Mouse (Mus musculus): ENCODE measurements around the gene Errfi1. TPM values are rescaled to one million over a fixed set of nuclear protein-coding genes. Genes with fewer than 3 reads are reported as not detected.

Gene Errfi1
- total RNA-seq, 2 experiments from 2014 or later, result 22.0 to 26.6 TPM

DNA sequence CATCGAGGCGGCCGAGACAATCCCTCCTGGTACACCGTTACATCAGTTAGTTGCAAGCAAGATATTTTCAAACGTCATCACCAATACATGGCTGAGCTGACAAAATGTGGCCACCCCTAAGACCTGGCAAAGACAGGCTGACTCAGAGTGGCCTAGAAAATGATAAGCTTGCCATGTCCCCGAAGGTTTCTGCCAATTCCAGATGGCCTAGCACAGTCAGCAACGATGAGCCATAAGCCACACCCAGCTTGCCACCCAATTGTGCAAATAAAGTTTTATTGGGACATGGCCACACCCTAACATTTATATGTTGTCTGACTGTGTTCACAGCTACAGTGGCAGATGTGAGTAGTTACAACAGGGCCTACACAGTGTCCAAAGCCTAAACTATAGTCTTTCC lies 10.5 kb upstream of the Errfi1 start:
- intact Hi-C loops (cut with DNase I), result no loop called here
- no peak for DNase-seq

DNA sequence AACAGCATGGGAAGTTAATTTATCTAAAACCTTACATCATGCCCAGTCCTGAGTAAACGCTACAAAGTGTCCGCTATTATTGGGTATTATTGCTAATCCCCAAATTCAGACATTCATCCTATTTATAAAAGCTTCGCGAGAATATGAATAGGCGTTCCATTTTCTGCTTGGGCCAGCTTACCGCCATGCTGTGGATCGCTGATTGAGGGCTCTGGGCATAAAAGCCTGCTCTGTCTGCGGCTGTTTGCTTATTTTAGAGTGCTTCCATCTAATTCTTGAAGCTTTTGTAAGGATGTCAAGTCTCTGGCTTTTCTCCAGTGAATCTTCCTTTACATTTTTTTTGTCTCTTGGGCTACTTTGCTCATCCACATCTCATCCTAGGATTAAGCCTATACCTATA lies 7.4 kb upstream of the Errfi1 start:
- intact Hi-C loops (cut with DNase I), result no loop called here
- DNase-seq, result no peak

GRCm38 (mm10) chr4:150849964-150850363 lies 3.8 kb upstream of the Errfi1 start:
- intact Hi-C loops (cut with DNase I), result loop anchor here (5.0 kb wide), 3 partner anchors 47 to 193 kb away; no protein-coding TSS in a partner anchor
- DNase-seq, result peak in 1 of 2 experiments; percentile 38

DNA sequence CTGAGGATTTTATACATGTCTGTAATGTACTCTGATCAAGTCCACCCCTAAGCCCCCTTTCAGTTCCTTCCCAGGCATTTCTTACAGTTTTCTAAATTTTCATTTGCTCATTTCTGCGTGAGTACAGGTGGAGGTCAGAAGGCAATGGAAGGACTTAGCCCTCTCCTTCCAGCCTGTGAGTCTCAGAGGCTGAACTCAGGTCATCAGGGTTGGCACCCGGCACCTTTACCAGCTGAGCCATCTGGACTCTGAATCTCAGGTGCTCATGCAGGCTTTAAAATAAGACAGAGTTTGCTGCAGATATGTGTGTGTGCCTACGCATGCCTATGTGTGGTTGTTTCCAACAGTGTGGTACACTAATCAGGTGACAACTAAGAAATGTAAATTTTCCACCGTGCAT lies 2.8 kb upstream of the Errfi1 start:
- no peak for DNase-seq
- intact Hi-C loops (cut with DNase I), result loop anchor here (5.0 kb wide), 3 partner anchors 46 to 194 kb away; no protein-coding TSS in a partner anchor

DNA sequence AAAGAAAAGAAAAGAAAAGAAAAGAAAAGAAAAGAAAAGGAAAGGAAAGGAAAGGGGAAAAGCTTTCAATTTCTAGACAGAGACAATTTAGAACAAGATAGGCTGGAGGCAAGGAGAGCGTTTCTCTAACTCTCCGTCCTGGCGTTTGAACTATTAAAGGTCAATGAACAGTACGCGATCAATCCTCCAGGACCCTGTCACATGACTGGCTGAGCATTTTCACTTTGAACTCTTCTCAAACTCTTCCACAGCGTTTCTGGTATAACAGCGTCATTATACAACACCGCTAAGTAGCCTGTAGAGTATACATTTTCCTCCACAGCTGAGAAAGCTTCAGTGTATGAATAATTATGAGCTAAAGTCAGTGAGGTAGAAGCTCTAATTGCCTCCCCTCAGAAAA lies 1.7 kb upstream of the Errfi1 start:
- intact Hi-C loops (cut with DNase I), result loop anchor here (5.0 kb wide), 3 partner anchors 45 to 195 kb away; no protein-coding TSS in a partner anchor
- no peak for DNase-seq

DNA sequence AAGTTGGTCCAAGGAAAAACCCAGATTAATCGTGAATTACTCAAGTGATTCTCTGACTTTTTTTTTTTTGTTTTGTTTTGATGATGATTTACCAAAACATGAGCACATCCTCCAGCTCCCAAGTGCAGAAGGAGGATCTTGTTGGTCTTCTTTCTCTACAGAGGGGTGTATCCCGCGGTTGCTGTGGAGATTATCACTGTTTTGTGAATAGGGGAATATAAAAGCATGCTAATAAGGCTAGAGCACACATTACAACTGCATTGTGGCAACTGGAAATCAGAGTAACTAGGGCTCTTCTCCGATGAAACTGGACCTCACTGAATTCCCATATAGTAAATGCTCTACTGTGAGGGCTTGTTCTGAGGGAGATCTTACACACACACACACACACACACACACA lies 1.2 kb upstream of the Errfi1 start:
- intact Hi-C loops (cut with DNase I), result loop anchor here (5.0 kb wide), 3 partner anchors 45 to 195 kb away; no protein-coding TSS in a partner anchor
- DNase-seq, result peak; percentile 53 to 57

DNA sequence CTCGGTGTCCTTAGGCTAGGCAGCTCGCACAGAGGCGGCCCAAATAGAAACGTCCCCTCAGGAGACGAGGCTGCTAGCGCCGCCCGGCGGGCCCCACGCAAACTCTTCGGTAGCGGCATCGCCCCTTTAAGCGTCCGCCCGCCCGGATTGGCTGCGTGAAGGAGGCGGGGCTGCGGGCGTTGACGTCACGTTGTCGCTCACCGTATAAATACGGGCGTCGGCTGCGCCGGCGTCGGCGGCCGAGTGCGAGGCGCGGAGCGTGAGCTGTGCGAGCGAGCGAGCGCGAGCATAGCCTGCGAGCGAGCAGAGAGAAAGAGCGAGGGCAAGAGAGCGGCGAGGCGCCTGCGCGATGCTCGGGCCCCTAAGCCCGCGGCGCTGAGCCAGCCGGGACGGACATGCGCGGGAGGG lies 1.1 kb downstream of the Errfi1 start:
- DNase-seq, result peak; percentile 97
- intact Hi-C loops (cut with DNase I), result loop anchor here (5.0 kb wide), 3 partner anchors 42 to 198 kb away; no protein-coding TSS in a partner anchor

DNA sequence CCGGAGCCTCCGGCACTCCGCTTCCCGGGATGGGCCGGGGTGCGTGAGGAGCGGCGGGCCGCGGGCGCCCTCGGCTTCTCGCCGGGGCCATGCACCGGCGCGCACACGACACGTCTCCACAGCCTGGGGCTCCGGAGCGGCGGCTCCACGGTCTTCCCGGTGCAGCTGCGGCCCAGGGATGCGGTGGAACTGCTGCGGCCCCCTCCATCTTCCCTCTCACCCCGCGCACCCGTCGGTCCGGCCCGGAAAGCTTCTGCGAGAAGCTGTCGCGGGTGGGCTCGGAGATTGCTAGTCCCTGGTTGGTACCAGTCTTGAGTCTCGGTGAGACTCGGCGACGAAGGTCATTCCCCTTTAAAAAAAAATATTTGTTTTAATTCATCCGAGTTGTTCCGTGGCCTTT lies 1.6 kb downstream of the Errfi1 start:
- intact Hi-C loops (cut with DNase I), result no loop called here
- DNase-seq, result no peak

DNA sequence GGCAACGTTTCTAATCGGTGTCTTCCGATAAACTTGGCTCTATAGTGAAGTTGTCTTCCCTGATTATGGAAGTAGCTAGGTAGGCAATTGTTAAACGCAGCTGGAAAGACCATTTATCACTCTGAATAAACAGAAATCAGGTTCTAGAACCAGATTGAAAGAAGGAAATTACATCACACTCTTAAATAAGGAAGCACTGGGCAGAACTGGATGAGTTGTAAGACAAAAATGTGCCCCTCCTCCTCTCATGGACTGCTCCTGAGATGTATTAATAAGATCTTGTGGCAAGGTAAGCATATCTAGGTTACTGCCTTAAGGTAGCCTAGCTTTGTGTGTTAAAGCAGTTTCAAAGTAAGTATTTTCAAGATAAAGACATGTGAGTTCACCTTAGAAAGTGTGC lies 6.8 kb downstream of the Errfi1 start:
- DNase-seq, result no peak
- intact Hi-C loops (cut with DNase I), result no loop called here

DNA sequence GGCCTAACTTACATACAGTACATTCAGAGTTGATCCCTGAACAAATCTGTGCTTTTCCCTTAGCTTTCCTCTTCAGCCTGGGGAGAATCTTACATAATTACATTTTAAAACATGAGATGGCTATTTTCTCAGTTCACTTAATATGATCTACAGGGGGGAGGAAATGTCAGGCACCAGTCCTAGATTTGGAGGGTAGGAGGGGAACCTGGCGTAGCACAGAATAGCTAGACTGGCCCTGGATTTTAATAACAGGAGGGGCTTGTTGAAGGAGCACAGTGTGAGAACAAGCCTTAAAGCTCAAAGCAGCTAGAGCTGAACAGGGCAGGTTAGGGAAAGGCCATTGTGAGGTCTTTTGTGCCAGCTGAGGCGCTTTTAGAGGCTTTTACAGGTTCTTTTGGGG lies 7.4 kb downstream of the Errfi1 start:
- intact Hi-C loops (cut with DNase I), result no loop called here
- no peak for DNase-seq

DNA sequence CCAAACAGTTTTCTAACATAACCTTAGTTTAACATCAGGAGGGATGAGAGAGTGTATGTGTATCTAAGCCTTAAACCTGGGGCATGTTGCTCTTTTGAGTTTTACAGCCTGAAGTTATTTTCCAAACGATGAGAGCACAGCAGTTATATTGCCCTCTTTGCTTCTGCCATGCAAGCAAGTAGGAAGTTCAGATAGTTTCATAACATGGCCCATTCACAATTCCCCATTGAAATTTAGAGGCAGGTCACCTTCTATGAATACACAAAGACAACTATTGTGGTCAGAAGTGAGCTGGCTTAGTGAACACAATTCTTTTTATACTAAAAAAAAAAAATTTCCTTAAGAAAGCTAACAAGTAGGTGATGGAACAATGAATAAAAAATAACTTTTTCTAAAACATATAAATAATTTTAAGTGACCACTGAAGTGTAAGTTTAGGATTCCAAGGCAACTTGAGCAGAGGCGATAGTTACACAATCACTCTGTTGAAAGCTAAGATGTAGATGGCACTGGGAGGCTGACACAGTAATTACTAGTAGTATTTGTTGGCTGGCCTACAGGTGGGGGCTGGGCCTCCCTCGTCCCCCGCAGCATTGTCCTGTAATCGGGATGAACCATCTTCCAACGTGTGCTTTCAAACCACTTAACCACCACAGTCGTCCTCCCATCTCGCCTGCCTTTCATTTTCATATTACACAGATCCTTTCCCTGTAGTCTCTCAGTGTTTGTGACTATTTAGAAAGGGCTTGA lies 9.1 kb downstream of the Errfi1 start:
- intact Hi-C loops (cut with DNase I), result no loop called here

GRCm38 (mm10) chr4:150865371-150865770 lies 11.7 kb downstream of the Errfi1 start:
- DNase-seq, result peak; percentile 39 to 47
- intact Hi-C loops (cut with DNase I), result no loop called here

More for the DNA sequence above, 9.1 kb downstream of the Errfi1 start:
- DNase-seq, result no peak

DNA sequence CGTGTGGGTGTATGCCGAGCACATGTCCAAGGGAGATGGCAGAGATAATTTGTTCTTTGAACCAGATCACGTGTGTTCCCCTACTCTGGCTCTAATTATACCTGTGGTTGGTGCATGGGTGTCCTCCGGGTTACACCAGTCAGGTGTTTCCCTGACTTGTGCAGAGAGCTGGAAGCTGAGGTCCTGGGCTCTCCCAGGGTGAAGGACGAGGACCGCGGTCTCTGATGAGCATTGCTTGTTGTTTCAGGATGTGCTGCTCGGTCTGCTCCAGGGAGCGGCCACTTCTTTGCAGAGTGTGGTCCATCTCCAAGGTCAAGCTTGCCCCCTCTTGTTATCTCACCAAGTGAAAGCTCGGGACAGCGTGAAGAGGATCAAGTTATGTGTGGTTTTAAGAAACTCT lies 12.3 kb downstream of the Errfi1 start:
- DNase-seq, result no peak

GRCm38 (mm10) chr4:150866494-150866893 lies 12.8 kb downstream of the Errfi1 start:
- DNase-seq, result no peak
- intact Hi-C loops (cut with DNase I), result no loop called here

More for the DNA sequence above, 12.3 kb downstream of the Errfi1 start:
- intact Hi-C loops (cut with DNase I), result no loop called here

DNA sequence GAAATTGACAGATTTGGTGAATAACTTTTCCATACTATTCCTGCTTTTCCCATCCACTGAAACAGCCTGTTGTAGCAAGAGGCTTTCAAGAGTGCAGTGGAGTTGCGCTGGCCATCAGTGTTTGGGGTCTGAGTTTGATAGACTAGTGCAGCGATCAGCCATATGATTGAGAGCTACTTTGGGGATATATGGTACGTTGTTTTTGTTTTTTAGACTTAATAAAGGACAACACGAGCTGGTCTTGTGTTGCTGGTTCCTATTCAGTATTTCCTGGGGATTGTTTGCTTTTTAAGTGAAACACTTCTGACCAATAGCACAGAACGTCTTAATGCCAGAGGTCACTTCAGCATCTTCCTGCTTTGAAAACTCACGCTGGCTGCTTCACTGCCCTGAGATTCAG lies 14.4 kb downstream of the Errfi1 start:
- DNase-seq, result no peak
- intact Hi-C loops (cut with DNase I), result no loop called here

DNA sequence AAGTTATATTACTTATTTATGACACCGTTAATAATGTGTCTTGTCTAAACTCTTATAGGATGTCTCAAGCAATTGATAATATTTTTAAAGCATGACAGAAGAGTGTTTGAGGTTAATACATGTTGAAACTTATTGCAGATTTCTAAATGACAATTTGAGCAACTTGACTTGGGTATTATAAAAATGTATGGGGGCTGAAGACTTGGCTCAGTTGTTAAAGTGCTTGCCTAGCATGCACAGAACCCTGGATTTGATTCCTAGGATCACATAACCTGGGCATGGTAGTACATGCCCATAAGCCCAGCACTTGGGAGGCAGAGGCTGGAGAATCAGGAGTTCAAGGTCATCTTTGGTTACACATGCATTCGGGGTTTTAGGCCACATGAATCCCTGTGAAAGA lies 15.1 kb downstream of the Errfi1 start:
- intact Hi-C loops (cut with DNase I), result no loop called here
- DNase-seq, result no peak

GRCm38 (mm10) chr4:150869276-150870197 lies 15.8 kb downstream of the Errfi1 start:
- intact Hi-C loops (cut with DNase I), result no loop called here
- no peak for DNase-seq

- no peak for DNase-seq
- intact Hi-C loops (cut with DNase I), result no loop called here
Observed at GRCm38 (mm10) chr4:150870963-150871391, 17.3 kb downstream of the Errfi1 start.

GRCm38 (mm10) chr4:150871392-150872138 lies 17.8 kb downstream of the Errfi1 start:
- peak; percentile 49 to 54 for DNase-seq
- intact Hi-C loops (cut with DNase I), result no loop called here

- no peak for DNase-seq
- intact Hi-C loops (cut with DNase I), result no loop called here
Observed at GRCm38 (mm10) chr4:150872139-150872651, 18.5 kb downstream of the Errfi1 start.
